Mouse (Mus musculus) heart, postnatal 25 days (tissue): Measurements from ENCODE around the gene Tsc22d1. TPM values are rescaled to one million over a fixed set of nuclear protein-coding genes. Genes with fewer than 3 reads are reported as not detected.

Experiments used
- DNase-seq: peaks from one replicate; pipeline ENCODE4 v3.0.0; 2022; ENCODE audit warnings: low spot score
- intact Hi-C: fragments of 180-260 bp; cut with DNase I; formaldehyde crosslinking; loops from one replicate; pipeline ENCODE4 v1.15.1; 2025
- total RNA-seq, 2 experiments: library from RNA; stranded (reverse); gene quantifications; 2 replicates each; pipeline ENCODE4 v1.2.3; 2021

Gene Tsc22d1
- 100 to 1,000 TPM; 442 to 477 TPM for total RNA-seq

DNA sequence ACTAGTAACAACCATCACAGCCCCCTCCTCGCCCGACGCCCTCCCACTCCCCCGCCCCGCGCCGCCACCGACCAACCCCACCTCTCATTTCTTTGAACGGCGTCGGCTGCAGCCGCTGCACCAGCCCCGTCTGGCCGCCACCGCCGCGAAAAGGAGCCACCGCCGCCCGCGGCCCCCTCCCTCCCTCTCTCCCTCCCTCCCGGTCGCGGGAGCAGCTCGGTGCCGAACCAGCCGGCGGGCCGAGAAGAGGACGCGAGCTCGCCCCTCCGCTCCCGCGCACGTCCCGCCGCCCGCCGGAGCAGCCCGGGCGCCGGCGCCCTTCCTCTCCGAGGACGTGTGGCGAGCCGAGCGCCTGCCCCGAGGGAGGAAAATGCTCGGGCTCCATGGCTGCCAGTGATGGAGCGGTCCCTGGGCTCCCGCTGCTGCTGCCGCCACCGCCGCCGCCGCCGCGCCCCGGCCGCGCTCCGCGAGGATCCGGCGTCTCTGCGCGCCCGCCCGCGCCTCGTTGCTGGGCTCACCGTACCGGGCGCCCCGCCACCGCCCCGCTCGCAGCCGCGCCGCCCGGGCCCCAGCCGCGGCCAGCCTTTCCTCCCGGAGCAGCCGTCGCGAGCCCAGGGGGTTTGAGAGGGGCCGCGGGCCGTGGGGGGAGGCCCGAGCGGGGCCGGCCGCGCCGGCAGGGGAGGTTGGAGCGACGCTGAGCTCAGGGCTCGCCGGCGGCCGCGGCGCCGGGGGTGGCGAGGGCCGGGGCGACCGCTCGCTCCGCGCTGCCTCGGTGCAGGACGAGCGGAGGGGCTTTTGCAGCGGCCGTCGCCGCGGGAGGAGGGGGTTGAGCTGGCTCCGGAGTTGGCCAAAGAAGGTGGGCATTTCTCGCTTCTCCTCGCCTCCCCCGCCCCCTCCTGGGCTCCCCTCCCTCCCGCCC is at the start of gene Tsc22d1:
Gene Tsc22d1 (plus strand): TSS at position 100 of the 919 bp plus-strand sequence.
- no peak for DNase-seq
- intact Hi-C loops: loop anchor here (1.0 to 5.0 kb wide), 4 partner anchors 52 to 298 kb away; no protein-coding TSS in a partner anchor

DNA sequence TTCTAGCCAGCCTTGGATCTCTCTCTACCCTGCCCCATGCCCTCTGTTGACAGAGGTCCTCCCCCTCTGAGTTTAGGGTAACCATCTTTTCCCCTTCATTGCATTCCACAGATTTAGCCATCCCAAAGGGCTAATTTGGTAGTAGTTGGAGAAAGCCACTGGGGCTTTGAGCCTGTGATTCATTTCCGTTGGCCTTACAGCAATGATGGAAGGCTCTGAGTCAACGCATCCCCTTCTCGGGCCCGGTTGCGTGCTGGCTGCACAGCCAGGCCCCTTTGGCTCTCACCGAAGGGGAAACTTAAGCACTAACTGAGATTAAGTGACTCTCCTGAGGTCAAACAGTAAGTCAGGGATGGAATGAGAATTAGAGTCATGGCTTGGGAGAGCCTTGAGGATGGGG is 41.1 kb upstream of the Tsc22d1 start:
- intact Hi-C loops: no loop called here
- no peak for DNase-seq

GRCm38 (mm10) chr14:76374601-76375000 is 40.2 kb upstream of the Tsc22d1 start:
- no peak for DNase-seq
- intact Hi-C loops: no loop called here

- intact Hi-C loops: no loop called here
- no peak for DNase-seq
Observed at GRCm38 (mm10) chr14:76376561-76376960, 38.2 kb upstream of the Tsc22d1 start.

DNA sequence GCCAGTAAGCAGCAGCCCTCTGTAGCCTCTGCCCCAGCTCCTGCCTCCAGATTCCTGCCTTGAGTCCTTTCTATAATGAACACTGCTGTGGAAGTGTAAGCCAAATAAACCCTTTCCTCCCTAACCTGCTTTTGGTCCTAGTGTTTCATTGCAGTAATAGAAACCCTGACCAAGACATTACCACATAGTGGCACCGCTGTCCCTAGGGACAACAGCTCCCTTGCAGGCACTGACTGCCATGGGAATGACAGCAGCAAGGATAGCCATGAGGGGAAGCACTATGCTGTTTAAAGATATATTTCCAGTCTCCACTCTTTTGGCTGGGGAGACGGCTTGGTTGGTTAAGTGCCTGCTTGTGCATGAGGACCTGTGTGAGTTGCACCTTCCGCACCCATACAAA is 35.4 kb upstream of the Tsc22d1 start:
- intact Hi-C loops: no loop called here

GRCm38 (mm10) chr14:76388025-76388424 is 26.7 kb upstream of the Tsc22d1 start:
- intact Hi-C loops: no loop called here
- DNase-seq: no peak

More for the DNA sequence above, 35.4 kb upstream of the Tsc22d1 start:
- DNase-seq: no peak

GRCm38 (mm10) chr14:76398251-76398650 is 16.5 kb upstream of the Tsc22d1 start:
- intact Hi-C loops: no loop called here

DNA sequence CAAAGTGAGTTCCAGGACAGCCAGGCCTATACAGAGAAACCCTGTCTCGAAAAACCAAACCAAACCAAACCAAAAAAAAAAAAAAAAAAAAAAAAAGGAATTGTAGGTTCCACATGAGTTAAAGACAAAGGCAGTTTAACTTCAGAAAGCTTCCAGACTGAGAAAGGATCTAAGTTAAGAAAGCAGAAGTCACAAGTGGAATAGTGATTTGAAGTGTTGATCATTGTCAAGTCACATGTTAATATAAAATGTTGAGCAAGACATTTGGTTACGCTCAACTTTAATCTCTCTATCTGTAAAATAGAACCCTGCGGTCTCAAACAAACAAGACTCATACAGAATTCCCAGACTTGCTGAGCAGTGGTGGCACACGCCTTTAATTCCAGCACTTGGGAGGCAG is 12.2 kb upstream of the Tsc22d1 start:
- DNase-seq: no peak
- intact Hi-C loops: no loop called here

More at GRCm38 (mm10) chr14:76398251-76398650, 16.5 kb upstream of the Tsc22d1 start:
- DNase-seq: no peak

DNA sequence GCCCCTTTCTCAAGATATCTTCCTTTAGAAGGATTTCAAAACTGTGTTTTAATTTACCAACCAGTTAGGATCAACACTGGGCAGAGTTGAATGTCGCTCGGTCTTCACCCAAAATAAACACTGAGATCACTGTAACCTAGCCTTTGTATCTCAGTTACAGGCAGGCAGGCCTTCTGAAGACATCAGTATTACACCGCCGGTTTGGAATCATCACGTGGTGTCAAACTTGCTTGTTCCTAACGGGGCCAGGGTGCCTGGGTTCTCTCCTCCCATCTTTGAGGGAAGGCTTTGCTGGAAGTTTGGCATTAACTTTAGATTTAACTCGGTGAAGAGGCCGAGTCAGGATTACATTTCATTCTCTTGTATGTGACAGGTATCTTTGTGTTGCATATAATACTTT is 5.7 kb upstream of the Tsc22d1 start:
- intact Hi-C loops: no loop called here
- no peak for DNase-seq

- no peak for DNase-seq
- intact Hi-C loops: loop anchor here (1.0 to 5.0 kb wide), 3 partner anchors 106 to 296 kb away; no protein-coding TSS in a partner anchor
Observed at GRCm38 (mm10) chr14:76413773-76414121, 1.0 kb upstream of the Tsc22d1 start.

- peak; percentile 94 for DNase-seq
- intact Hi-C loops: loop anchor here (1.0 to 5.0 kb wide), 3 partner anchors 107 to 297 kb away; no protein-coding TSS in a partner anchor
Observed at GRCm38 (mm10) chr14:76414122-76414861, 469 bp upstream of the Tsc22d1 start.

DNA sequence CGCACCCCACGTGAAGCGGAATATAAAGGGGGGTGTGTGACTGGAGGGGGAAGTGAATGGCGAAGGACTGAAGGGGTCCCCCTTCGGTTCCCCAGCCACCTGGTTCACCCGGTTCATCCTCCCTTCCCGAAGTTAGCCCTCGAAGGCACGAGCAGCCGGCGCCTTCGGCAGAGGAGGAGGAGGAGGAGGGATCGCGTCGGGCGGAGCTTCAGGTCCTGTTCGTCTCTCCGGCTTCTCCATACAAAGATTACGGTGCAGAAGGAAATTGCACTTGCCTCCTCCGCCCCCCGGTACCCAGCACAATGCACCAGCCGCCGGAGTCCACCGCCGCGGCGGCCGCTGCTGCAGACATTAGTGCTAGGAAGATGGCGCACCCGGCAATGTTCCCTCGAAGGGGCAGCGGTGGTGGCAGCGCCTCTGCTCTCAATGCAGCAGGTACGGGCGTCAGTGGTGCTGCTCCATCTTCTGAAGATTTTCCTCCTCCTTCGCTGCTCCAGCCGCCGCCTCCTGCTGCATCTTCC is 1.1 kb downstream of the Tsc22d1 start:
- intact Hi-C loops: loop anchor here (5.0 kb wide), 1 partner anchor 51 kb away; no protein-coding TSS in a partner anchor

DNA sequence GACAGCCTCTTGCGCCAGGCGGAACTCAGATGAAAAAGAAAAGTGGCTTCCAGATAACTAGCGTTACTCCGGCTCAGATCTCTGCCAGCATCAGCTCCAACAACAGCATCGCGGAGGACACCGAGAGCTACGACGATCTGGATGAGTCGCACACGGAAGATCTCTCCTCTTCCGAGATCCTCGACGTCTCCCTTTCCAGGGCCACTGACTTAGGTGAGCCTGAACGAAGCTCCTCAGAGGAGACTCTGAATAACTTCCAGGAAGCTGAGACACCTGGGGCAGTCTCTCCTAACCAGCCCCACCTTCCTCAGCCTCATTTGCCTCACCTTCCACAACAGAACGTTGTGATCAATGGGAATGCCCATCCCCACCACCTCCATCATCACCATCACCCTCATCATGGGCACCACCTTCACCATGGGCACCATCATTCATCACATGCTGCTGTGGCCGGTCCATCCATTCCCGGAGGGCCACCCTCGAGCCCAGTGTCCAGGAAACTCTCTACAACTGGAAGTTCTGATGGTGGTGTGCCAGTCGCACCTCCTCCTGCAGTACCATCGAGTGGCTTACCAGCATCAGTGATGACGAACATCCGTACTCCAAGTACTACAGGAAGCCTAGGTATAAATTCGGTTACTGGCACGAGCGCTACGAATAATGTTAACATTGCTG is 1.7 kb downstream of the Tsc22d1 start:
- no peak for DNase-seq
- intact Hi-C loops: loop anchor here (5.0 kb wide), 1 partner anchor 51 kb away; no protein-coding TSS in a partner anchor

More for the DNA sequence above, 1.1 kb downstream of the Tsc22d1 start:
- DNase-seq: peak; percentile 11

GRCm38 (mm10) chr14:76417346-76417745 is 2.6 kb downstream of the Tsc22d1 start:
- intact Hi-C loops: loop anchor here (5.0 kb wide), 1 partner anchor 50 kb away; no protein-coding TSS in a partner anchor

GRCm38 (mm10) chr14:76420726-76421125 is 6.0 kb downstream of the Tsc22d1 start:
- DNase-seq: no peak

More at GRCm38 (mm10) chr14:76417346-76417745, 2.6 kb downstream of the Tsc22d1 start:
- no peak for DNase-seq

GRCm38 (mm10) chr14:76421162-76421561 is 6.4 kb downstream of the Tsc22d1 start:
- no peak for DNase-seq
- intact Hi-C loops: no loop called here

More at GRCm38 (mm10) chr14:76420726-76421125, 6.0 kb downstream of the Tsc22d1 start:
- intact Hi-C loops: no loop called here

GRCm38 (mm10) chr14:76425422-76425821 is 10.7 kb downstream of the Tsc22d1 start:
- DNase-seq: no peak
- intact Hi-C loops: no loop called here

DNA sequence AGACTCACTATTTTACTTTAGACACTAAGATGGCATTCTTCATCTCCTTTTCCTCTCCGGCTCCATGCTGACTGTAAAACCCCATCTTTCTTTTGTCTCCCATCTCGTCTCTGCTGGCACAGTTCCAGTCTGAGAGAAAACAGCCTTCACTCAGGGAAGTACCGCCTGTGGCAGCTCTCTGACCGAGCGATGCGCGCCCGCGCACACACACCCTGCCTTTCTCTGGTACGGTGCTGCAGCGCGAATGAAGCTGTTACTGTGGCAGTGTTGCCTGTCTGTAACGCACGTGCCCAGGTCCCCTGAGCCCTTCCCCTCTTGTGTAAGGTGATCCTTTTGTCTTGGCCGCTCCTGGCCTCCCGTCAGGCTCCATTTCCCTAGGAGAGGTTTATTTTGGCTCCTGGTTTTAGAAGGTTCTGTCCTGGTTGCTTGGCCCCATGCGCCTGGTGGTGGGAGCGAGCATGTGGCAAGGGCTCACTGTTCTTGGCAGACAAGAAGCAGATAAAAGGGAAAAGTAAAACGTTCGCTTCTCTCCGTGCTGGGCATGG is 11.3 kb downstream of the Tsc22d1 start:
- intact Hi-C loops: no loop called here
- no peak for DNase-seq

DNA sequence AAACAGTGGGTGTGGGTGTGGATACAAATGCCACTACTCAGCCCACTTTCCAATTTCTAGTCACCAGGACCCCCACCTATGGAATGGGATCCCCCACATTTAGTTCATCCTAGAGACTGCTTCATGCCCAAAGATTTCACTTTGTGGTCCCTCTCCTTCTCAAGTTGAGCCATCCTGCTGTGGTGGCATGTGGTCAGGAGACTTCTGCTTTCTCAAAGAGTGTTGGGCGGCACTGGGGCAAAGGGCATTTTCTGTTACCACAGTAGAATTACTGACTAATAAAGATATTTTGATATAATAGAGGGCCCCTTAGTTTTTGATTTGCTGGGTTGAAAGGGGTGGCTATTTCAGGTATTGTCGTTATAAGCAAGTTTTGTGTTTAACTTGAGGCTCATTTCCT is 14.1 kb downstream of the Tsc22d1 start:
- intact Hi-C loops: no loop called here
- no peak for DNase-seq
